Mouse (Mus musculus): Measurements from ENCODE around the gene Fbp1. TPM values are rescaled to one million over a fixed set of nuclear protein-coding genes. Genes with fewer than 3 reads are reported as not detected.
A peak's percentile ranks its signal among the peaks of the same experiment; 100 is the strongest.
"Not testable (repeated sequence)": the region's sequence is repeated elsewhere in the genome, so short reads cannot be mapped to it uniquely, and the experiment has no call there.

Fbp1 gene
- total RNA-seq, 2 experiments from 2014 or later = 0.33 to 0.59 TPM

DNA sequence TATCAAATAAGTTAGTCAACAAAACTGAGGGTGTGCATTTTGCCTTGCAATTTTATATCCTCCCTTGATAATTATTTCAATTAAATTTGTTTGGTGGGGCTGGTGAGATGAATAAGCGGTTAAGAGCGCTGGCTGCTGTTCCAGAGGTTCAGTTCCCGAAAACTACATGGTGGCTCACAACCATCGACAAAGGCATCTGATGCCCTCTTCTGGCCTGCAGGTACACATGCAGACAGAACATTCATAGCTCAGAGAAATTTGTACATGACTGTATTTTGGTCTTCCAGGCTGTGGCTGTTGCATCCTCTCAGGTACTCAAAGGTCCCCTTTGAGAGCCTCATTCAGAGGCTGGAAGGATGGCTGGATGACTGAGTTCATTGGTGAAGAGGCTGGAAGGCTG, 28.0 kb downstream of the Fbp1 start:
- intact Hi-C loops (cut with DNase I) = no loop called here
- H3K4me3 ChIP-seq = no peak overlapping the region
- TF ChIP-seq CTCF (IDR thresholded peaks at IDR 0.05) = peak; percentile 24
- H3K27ac ChIP-seq = no peak overlapping the region
- DNase-seq (ENCODE audit: extremely low spot score in 1 of 2, low spot score in 2 of 2) = no peak

DNA sequence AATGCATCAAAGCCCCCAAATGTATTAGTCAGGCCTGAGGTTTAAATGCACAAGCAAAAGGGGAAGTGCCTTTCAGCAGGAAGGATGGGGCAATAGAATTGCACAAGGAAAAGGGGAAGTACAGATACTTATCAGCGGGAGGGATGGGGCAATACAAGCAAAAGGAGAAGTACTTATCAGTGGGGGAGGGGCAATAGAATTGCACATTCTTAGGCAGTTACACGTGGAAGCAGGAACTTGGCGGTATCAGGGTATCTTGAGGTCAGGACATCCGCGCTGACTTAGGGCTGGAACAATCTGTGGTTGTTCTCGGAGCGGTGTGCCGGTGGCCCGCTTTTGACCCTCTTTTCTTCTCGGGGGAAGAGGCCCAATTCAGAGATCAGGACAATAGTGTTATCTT, 28.8 kb downstream of the Fbp1 start:
- H3K27ac ChIP-seq; H3K4me3 ChIP-seq; DNase-seq (ENCODE audit: extremely low spot score in 1 of 2, low spot score in 2 of 2): not testable (repeated sequence)
- intact Hi-C loops (cut with DNase I) = loop anchor here (5.0 kb wide), 2 partner anchors 237 to 473 kb away; partner anchors contain the start of gene 6720489N17Rik

DNA sequence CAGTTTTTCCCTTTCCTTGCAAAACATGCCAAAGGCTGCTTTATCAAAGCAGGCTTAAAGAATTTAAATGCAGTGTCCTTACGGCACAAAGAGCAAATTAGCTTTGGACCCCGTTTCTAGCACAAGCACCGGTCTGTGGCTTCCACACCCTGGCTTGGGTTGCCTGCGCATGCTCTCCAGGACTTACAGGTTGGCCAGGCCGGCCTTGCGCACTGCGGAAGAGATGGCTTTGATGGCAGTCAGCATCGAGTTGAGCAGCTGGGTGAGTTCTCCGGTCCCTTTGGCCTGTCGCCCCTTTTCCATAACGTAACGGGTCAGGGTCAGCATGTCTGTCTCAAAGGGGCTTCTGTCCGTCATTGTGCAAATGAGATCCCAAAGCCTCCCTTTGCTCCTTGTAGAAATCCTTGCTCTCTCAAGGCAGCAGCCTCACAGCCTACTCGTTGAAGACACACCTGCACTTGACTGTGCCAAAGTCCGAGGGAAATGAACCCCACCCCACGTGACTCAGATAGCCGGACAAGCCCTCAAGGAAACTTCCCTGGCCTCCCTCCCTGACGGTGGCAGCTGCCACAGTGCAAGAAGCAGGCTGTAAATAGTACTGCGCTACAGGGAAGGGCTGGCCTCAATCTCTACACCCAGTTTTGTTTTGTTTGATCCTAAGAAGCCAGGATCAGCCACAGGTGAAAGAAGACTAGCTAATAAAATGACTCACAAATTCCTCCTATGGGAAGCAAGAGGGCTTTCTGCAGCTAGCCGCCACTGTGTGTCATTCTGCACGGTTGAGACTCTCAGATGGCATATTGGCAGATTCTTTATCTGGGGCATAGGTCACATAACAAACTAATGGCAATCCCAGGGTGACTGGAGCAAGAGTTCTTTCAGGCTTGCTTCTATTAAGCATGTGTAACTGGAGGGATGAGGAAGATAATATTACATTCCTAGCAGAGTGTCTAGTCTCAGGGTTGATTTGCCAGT, 29.9 kb downstream of the Fbp1 start, which contains the start of gene Fbp2:
Fbp2 (minus strand) TSS at position 482 of the 975 bp plus-strand sequence.
- no peak for DNase-seq (ENCODE audit: extremely low spot score in 1 of 2, low spot score in 2 of 2)
- no peak within 1 kb of the TSS for H3K27ac ChIP-seq
- intact Hi-C loops (cut with DNase I) = loop anchor here (5.0 kb wide), 2 partner anchors 236 to 474 kb away; partner anchors contain the start of gene 6720489N17Rik
- TF ChIP-seq CTCF (IDR thresholded peaks at IDR 0.05) = no peak
- no peak within 1 kb of the TSS for H3K4me3 ChIP-seq

DNA sequence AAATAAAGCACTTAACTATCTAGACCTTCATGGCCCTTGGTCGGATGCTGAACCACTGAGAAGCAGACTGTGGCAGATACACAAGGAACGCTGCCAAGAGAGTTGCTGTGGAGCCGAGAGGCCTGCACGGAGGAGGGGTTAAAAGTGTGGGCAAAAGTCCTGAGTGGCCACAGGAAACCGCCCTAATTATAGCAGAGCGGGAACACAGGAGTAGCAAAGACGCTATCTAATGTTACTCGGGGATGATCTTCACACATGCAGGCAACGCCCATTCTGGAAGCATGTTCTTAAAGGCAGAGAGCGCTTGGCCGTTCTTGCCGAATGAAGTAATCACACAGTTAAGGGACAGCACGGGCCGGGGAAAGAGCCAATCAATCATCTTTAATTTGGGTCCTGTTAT, 31.2 kb downstream of the Fbp1 start:
- H3K4me3 ChIP-seq = no peak overlapping the region
- no peak for TF ChIP-seq CTCF (IDR thresholded peaks at IDR 0.05)
- intact Hi-C loops (cut with DNase I) = loop anchor here (5.0 kb wide), 2 partner anchors 235 to 475 kb away; partner anchors contain the start of gene 6720489N17Rik
- DNase-seq (ENCODE audit: extremely low spot score in 1 of 2, low spot score in 2 of 2) = no peak
- H3K27ac ChIP-seq = no peak overlapping the region

DNA sequence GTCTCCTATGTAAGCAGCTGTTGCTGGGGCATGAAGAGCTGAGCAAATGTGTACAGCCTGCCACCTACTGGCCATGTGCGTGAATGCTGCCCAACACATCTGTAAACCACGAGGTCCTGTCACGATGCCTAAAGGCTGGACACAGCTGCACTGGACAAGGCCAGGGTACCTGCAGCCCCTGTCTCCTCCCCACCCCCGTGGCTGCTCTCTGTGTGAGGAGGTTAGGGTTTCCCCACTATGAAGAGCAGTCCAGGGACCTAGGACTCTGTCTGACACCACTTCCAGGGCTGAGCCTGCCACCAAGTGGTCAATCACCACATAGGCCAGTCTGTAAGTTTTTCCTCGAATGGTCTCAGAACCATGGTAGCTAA, 31.8 kb downstream of the Fbp1 start:
- TF ChIP-seq CTCF (IDR thresholded peaks at IDR 0.05) = peak; percentile 77
- peak overlapping the region; percentile 36 for H3K4me3 ChIP-seq
- DNase-seq (ENCODE audit: extremely low spot score in 1 of 2, low spot score in 2 of 2) = peak; percentile 72 to 75
- no peak overlapping the region for H3K27ac ChIP-seq
- intact Hi-C loops (cut with DNase I) = loop anchor here (5.0 kb wide), 2 partner anchors 234 to 476 kb away; partner anchors contain the start of gene 6720489N17Rik

- intact Hi-C loops (cut with DNase I) = loop anchor here (2.0 to 5.0 kb wide), 3 partner anchors 91 to 477 kb away; partner anchors contain the start of gene 6720489N17Rik
- peak overlapping the region; percentile 36 for H3K4me3 ChIP-seq
- TF ChIP-seq CTCF (IDR thresholded peaks at IDR 0.05) = no peak
- DNase-seq (ENCODE audit: extremely low spot score in 1 of 2, low spot score in 2 of 2) = no peak
- H3K27ac ChIP-seq = no peak overlapping the region
Observed at GRCm38 (mm10) chr13:62855396-62856304, 32.4 kb downstream of the Fbp1 start.

GRCm38 (mm10) chr13:62854666-62855065, 33.4 kb downstream of the Fbp1 start:
- DNase-seq (ENCODE audit: extremely low spot score in 1 of 2, low spot score in 2 of 2) = peak; percentile 57 to 80
- Histone ChIP-seq H3K4me3 (no peak overlapping the region), H3K27ac (no peak overlapping the region)
- peak; percentile 98 for TF ChIP-seq CTCF (IDR thresholded peaks at IDR 0.05)
- intact Hi-C loops (cut with DNase I) = loop anchor here (2.0 to 5.0 kb wide), 4 partner anchors 90 to 478 kb away; partner anchors contain the start of genes 6720489N17Rik and Gm49359

DNA sequence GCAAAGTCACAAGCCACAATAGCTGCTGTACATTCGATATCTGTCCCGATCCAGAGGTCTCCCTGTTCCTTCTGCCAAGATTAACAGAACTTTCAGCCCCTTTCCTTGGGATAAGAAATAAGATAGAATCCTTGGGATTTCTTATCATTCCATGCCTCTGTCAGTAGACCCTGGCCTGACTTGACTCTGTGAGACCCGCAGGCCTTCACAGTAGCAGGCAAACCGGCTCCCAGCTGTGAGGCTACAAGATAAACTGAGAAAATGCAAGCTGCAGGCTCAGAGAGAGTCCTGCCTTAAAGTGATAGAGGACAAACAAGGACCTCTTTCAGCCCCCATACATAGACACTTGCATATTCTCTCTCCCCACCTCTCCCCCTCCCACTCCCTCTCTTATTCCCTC, 54.7 kb downstream of the Fbp1 start:
- TF ChIP-seq CTCF (IDR thresholded peaks at IDR 0.05) = no peak

GRCm38 (mm10) chr13:62832239-62832638, 55.8 kb downstream of the Fbp1 start:
- no peak overlapping the region for H3K27ac ChIP-seq
- no peak for TF ChIP-seq CTCF (IDR thresholded peaks at IDR 0.05)
- intact Hi-C loops (cut with DNase I) = no loop called here
- no peak for DNase-seq (ENCODE audit: extremely low spot score in 1 of 2, low spot score in 2 of 2)
- H3K4me3 ChIP-seq = no peak overlapping the region

More for the DNA sequence above, 54.7 kb downstream of the Fbp1 start:
- intact Hi-C loops (cut with DNase I) = no loop called here
- no peak for DNase-seq (ENCODE audit: extremely low spot score in 1 of 2, low spot score in 2 of 2)
- Histone ChIP-seq H3K27ac (no peak overlapping the region), H3K4me3 (no peak overlapping the region)

GRCm38 (mm10) chr13:62815705-62816104, 72.4 kb downstream of the Fbp1 start:
- H3K4me3 ChIP-seq; H3K27ac ChIP-seq; intact Hi-C loops (cut with DNase I); DNase-seq (ENCODE audit: extremely low spot score in 1 of 2, low spot score in 2 of 2): not testable (repeated sequence)

Other genes starting within 250 kb of the Fbp1 start
- 10 to 100 TPM; 10.4 to 12.3 TPM for gene Platr25, start 127.6 kb downstream of the Fbp1 start, total RNA-seq (2021)
- 1 to 10 TPM; 5.4 to 7.3 TPM for gene Gm5141, start 102.5 kb downstream of the Fbp1 start, total RNA-seq (2021)
- gene Fbp2, start 29.9 kb downstream of the Fbp1 start, total RNA-seq (2021) = not detected
- gene 2010111I01Rik, start 76.6 kb upstream of the Fbp1 start, total RNA-seq (2021) = 100 to 1,000 TPM; 122 to 140 TPM

Measured in left cerebral cortex, adult 2 months (tissue).